Mouse (Mus musculus) left cerebral cortex, adult 18-20 months (tissue): Measurements from ENCODE around the gene Zfp473. TPM values are rescaled to one million over a fixed set of nuclear protein-coding genes. Genes with fewer than 3 reads are reported as not detected.
"Not testable (repeated sequence)": the region's sequence is repeated elsewhere in the genome, so short reads cannot be mapped to it uniquely, and the experiment has no call there.

Experiments
- DNase-seq, 2 experiments: peaks; one replicate each; pipeline ENCODE4 v3.0.0; 2021 to 2022; ENCODE audit warnings: low spot score in 2 of 2, mixed read lengths in 1 of 2
- long read RNA-seq, 2 experiments: library from polyadenylated mRNA; stranded (forward); transcript quantifications; one replicate each; pipeline ENCODE4 v2.0.0; 2021
- total RNA-seq, 2 experiments: library from RNA; stranded (reverse); gene quantifications; 2 replicates each; pipeline ENCODE4 v1.2.3; 2021

The Zfp473 gene
- under 1 TPM; 0.23 to 0.89 TPM for total RNA-seq
- long read RNA-seq, experiment 1, partial matches to known transcripts: 0 of 1 reads
- long read RNA-seq, experiment 1, other reads (novel, unspliced or antisense): 1 of 1 reads
- long read RNA-seq, experiment 2: 0 reads

DNA sequence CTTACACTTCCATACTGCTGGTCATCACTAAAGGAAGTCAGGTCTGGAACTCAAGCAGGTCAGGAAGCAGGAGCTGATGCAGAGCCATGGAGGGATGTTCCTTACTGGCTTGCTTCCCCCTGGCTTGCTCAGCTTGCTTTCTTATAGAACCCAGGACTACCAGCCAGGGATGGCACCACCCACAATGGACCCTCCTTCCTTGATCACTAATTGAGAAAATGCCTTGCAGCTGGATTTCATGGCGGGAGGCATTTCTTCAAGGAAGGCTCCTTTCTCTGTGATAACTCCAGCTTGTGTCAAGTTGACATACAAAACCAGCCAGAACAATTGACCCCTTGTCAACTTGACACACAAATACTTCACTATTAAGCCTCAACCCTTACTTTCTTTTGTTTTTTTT, at the start of gene Zfp473:
Gene Zfp473, minus strand, starts transcription at position 101 of the 400 bp plus-strand sequence.
- not testable (repeated sequence) for DNase-seq

DNA sequence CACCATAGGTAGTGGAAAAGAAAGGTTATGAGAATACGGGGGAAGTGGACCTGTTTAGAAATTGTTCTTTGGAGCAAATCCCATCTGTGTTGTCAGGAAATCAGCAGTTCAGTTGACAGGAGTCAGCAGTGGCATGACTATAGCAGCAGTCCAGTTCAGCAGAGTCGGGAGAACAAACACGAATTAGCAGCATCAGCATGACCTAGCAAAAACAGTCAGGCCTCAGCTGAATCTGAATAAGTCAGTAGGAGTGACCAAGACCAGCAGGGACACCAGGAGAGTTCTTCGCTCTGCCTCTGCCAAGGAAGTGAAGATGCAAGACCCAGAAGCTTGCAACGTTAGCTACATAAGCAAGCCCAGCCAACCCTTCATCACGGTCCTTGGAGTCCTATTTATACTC, 41.9 kb upstream of the Zfp473 start:
- DNase-seq: no peak

DNA sequence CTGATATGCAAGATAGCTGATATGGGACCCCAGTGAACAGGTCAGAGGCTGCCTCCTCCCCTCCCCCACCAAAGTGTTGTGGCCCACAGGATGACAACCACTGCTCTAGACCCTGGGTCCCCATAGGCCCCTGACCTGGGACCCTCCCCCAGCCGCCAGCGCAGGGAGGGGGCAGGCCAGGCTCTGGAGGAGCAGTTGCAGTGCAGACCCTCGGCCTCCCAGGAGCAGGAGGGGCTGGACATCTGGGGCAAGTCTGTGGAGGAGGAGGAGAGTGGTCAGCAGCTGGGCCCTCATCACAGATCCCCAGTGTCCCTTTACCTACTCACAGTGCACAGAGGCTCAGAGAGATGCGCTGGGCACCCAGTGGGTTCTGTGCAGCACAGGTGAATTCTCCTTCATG, 39.2 kb upstream of the Zfp473 start:
- DNase-seq: no peak

DNA sequence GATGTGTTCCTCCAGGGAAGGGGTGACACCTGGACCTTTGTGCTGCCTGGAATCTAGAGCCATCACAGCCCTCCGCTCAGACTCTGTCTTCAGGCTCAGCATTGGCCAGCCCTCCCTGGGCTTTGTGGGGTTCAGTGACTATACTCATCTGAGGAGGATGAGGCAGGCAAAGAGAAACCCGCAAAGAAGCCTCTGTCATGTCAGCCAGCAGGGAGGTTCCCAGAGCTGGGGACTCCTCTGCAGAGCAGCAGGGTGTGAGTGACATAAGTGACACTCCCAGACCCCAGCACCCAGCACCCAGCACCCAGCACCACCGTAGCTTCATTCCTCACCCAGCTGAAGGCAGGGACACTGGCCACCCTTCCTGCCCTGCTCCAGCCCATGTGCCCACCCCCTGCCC, 38.7 kb upstream of the Zfp473 start:
- no peak for DNase-seq

DNA sequence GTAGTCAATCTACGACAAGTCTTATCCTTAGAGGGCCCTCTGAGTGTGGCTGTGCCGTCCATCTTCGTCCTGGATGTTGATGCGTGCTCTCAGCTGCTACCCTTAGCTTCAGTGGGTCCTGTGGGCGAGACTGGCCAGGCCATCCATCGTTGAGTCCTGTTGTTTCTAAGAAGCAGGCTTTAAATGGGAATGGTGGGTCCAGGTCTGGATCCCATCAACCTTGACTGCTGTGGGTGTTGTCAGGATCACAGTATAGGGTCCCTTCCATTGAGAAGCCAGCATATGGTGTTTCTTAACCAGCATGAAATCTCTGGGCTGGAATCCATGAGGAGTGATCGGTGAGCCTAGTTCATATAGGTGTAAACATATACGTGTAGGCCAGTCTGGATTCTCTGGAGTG, 29.3 kb upstream of the Zfp473 start:
- no peak for DNase-seq

DNA sequence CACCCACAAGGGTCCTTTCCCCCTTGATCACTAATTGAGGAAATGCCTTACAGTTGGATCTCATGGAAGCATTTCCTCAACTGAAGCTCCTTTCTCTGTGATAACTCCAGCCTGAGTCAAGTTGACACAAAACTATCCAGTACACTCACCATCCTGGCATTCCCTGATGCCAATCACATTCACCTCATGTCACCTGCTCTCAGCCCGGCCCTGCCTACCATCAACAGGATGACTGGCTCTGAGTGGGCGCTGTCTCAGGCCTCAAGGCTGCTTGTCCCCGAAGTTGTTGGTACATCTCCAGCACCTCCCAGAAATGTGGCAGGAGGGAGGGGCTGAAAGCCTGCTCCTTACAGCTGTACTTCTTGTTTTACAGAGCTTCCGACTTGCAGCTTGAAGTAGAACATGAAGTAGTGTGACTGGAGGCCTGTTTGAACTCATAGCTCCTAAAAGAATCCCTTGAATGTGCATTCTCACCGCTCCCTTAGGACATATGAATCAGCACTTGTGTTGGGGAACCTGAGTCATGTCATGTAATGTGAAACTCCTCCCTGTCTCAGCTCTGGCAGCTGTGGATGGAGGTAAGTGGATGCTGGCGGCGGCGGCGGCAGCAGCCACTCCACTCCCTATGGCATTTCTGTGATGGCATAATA, 26.1 kb upstream of the Zfp473 start:
- no peak for DNase-seq

DNA sequence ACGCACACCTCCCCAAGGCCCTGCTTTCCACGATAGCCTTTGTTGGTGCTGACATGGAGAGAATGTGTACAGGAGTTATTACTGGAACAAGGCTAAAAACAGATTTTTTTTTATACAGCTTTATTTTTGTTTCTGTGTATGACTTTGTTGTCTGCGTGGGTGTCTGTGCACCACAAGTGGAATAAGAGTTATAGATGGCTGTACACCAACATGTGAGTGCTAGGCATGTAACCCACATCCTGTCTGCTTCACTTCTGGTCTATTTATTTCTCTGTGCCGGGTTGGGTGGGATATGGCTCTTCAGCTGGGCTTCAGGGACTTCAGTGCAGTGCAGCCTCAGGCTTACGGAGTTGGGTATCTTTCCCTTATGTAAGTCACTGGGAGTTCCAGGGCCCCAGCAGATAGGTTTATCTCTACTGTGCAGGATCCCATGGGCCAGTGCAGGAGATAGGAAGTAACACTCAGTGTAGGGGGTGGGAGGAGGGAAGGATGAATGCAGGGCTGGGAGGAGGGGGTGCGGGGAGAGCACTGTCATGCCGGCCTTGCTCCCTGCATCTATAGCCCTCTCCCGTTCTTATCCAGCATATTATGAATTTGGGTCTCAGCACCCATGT, 21.8 kb upstream of the Zfp473 start:
- no peak for DNase-seq

DNA sequence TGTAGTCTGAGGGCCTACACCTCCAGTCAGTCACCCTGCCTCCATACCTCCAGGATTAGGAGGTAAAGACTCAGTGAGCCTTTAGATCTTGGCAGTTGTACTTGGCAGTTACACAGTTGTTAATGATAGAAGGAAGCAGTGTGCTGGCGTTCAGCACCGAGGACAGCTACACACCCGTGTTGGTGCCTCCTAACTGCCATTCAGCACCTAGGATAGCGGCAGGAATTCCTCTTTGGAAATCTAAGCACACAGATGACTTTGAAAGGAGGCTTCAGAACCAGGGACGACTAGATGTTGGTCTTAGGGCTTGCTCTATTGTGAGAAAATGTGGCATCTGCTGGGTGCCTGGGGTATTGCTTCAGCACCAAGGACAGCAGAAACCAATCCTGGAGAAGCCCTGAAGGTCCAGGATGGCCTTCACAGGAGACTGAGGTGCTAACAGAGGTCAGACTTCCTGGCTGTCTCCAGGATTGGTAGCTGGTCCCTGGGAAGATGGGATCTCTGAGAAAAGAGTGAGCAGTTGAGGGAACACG, 19.3 kb upstream of the Zfp473 start:
- peak in 1 of 2 experiments; percentile 22 for DNase-seq

DNA sequence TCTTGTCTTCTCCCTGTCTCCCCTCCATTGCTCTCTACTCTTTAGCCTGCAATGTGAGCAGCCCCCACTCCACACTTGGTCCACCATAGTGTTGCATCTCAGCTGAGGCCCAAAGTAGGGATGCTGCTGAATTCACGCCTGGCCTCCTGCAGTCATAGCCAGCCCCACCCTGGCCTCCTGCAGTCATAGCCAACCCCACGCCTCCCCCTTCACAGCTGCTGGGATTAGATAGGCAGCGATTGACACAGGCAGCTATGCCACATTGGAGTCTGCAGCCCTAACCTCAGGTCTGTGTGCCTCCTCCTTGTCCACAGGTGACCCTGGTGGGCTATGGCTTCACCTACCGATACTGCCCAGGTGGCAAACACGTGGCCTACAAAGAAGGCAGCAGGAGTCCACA, 17.3 kb upstream of the Zfp473 start:
- no peak for DNase-seq

DNA sequence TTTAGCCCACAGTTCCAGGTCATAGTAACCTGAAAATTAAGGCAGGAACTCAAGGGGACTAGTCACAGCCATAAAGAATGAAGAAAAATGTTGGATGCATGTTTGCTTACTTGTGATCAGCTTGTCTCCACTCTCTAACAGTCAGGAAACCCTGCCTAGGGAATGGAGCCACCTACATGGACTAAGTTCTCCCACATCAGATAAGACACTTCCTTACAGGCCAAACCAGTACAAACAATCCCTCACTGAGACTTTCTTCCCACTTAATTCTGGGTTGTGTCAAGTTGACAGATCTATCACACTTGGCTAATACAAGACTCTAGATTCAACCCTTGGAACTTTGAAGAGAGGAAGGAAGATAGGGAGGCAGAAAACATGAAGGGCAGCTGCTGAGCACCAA, 9.5 kb upstream of the Zfp473 start:
- no peak for DNase-seq

DNA sequence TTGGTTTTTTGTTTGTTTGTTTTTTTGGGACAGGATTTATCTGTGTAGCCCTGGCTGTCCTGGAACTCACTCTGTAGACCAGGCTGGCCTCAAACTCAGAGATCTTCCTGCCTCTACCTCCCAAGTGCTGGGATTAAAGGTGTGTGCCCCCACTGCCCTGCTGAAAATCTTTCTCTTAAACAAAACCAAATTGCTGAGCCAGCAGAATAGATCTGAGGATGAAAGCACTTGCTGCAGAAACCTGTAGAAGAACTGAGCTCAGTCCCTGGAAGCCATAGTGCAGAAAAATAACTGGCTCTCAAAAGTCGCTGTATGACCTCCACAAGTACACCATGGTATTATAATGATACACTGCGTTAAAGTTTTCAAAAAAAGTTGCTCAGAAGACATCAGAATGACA, 6.3 kb upstream of the Zfp473 start:
- DNase-seq: no peak

DNA sequence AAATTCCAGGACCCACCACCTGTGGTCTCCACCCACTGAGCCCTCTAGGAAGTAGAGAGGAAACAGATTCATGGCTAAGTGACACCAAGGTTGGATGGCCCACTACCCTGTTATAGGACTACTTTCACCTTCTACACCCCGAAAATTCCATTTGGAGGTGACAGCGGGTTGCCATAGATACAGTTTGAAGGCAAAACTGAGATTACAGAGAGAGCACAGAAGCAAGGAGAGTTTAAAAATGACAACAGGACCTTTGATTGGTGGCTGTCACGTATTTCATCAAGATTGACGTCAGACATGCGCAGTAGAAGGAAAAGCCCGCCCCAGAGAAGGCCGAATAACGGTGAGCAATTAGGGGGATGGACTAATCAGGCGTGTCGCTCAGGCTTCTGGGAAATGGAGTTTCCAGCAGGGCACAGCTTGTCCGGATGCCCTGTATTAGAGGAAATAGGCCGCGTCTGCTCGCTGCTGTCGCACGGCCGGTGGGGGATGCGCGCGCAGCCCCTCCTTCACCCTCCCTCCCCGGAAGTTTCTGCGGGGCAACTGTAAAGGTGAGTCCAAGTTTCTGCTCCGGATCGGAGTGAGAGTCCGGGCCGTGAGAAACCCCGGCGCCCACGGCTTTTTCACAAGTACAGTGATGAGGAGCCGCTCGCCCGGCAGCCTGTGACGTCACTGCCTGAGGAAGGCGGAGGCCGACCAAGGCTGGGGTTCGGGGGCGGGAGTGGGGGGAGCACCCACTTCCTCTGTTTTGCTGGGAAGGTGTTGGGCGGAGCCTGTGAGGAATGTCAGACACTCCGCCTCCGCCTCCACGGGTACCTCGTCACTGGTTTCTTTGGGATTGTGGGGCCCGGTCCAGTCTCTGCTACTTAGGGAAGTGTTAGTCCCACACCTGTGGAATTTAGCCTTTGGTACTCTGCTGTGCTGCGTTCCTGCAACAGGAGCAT, 2.5 kb downstream of the Zfp473 start, which contains the start of gene Vrk3:
Gene Vrk3, plus strand, starts transcription at position 313 of the 944 bp plus-strand sequence.
- peak; percentile 85 to 90 for DNase-seq

DNA sequence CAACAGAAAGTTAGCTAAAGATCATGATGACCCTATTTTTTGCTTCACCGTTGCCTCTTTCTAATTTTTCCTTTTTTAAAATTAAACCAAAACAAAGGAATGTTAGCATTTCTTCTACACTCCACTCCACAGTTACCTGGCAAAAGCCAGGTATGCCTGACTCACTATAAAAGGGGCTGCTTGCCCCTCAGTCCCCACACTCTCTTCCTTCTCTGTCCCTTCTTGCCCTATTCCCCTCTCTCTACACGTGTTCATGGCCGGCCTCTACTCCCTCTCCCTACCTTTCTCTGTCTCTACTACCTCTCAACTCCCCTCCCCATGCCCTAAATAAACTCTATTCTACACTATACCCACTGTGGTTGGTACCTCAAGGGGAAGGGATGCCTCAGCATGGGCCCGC, 3.7 kb downstream of the Zfp473 start:
- no peak for DNase-seq

DNA sequence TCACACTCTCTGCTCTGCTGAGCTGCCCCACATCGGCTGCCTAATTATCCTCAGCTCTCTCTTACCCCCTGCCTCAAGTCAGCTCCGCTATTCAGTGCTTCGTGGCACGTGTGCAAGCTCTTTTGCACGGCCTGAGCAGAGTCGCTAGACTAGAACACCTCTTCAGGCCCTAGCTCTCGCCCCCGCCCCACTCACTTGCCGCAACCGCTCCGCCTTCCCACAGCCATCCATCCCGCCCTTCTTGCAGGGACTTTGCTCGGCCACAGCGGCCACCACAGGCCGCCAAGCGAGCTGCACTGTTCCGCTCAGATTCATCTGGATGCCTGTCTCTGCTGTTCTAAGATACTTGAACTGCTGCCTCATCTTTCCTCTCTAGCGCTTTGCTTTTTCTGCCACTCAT, 5.8 kb downstream of the Zfp473 start:
- DNase-seq: peak; percentile 76 to 82

DNA sequence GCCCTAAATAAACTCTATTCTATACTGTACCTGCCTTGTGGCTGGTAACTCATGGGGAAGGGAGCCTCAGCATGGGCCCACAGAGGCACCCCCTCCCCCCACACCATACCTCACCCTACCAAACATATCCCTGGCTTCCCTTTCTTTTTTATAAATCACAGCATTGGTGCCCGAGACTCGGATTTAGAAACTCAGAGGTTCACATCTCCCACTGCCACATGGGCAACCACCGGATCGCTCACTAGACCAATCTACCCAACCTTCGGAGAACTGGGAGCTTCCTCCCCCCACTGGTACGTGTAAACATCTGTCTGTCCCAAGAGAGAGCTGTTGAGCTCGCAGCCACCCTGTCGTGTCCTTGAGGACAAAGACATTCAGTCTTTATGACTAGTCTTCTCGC, 6.6 kb downstream of the Zfp473 start:
- DNase-seq: no peak

DNA sequence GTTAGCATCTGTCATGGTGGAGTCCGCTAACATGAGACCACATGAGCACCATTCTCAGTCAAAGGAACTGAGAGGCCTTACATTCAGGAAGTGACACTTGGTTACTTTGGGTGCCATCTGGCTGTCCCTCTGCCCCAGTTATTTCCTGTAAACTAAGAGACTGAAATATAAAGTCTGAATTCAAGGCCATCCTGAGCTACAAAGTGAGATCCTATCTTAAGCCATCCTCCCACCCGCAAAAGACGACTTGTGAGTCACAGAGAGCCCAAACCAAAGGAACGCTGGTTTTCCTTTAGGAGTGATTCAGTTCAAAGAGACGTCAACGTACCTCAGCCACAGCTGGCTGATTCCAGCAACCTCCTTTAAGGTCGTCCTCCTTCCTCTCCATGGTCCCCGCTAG, 9.5 kb downstream of the Zfp473 start:
- no peak for DNase-seq

DNA sequence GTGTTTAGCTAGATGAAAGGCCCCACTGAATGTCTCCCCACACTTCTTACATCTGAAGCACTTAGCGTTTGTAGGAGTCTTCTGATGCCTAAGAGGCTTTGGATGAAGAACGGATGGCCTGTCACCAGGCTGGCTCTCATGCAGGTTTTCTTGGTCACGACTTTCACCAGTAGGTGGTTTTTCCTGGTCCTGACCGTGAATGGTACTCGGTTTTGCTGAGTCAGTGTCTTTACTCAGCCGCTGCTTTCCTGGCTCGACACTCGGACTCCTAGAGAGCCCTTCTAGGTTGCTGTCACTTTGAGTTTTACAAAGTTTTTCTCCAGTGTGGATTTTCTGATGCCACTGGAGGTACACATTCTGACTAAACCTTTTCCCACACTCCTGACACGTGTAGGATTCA, 17.1 kb downstream of the Zfp473 start:
- no peak for DNase-seq

DNA sequence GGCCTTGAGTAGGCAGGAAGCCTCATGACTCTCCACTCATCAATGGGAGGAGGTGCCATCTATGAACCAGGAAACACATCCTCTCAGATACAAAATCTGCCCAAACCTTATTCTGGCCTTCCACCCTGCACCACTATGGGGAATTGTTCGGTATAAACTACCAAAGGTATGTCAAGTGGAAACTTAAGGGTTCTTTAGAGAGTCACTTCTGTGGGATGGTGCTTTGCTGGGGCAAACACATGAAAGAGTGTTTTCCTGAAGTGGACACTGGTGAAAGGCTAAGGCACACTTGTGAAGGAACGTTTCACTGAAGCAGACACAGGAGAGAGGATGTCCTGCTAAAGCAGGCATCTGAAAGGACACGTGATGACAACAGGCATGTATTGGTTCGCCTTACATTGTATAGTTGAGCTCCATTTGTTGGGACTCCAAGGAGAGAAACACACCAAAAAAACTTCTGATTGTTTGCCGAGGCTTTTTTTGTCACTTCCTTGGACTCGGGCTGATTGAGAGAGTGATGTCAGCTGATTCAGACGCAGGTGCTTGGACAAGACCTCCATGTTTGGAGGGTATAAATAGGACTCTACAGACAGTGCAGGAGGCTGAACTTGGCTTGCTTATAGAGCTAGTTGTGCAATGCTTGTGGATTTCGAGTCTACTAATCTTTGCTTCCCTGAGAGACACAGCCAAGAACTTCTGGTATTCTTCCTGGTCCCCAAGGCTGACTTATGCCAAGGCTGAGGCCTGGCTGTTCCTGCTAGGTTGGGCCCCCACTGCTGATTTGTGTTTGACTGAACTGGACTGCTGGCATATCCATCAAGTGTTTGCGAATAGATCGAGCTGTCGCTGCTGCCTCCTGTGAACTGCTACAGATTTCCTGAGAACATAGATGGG, 22.5 kb downstream of the Zfp473 start:
- no peak for DNase-seq

DNA sequence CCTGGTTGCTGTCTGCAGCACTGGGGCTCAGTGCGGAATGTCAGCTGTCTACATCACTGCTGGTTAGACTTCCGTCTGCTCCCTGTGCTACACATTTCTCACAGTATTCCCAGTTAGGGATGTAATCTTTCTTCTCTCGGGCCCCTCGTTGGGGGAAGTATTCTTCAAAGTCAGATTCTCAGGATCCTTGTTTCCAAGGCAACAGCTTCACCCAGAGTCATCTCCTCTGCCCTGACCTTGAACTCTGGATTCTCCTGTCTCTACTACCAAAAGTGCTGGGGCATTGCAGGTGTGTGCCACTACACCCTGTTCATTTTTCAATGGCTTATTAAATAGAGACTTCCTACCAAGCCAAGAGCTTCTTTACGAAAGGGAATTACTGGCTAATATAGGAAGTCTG, 23.7 kb downstream of the Zfp473 start:
- no peak for DNase-seq

DNA sequence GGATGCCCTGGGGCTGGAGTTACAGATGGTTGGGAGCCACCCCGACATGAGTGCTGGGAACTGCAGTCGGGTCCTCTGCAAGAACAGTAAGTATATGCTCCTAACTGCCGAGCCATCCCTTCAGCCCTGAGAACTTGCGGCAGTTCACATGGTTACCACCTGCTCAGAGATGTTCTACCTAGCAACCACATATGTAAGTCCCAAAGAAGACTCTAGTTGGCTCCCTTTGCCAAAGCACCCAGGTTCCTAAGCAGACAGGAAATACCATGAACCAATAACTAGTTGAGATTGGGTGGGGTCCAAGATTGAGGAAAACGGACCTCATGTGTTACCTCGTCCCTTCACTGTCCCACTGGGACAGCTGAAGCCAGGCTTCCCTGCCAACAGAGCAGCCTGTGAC, 24.5 kb downstream of the Zfp473 start:
- DNase-seq: no peak

DNA sequence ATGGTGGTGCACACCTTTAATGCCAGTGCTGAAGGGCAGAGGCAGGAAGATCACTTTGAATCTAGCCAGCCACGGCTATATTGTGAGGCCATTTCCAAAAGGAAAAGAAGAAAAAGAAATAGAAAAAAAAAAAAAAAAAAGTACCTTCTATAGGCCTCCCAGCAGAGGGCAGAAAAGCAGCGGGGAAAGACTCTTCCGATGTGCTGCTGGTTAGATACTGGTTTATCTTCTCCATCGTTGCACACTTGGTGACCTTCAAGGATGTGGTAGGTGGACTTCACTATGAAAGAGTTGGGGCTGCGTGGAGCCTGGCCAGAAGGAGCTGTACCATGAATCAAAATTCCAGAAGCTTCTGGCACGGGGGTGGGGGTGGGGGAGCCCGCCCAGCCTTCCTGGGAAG, 26.5 kb downstream of the Zfp473 start:
- no peak for DNase-seq
